Mouse (Mus musculus): ENCODE data around the gene Cdip1.

The Cdip1 gene

GRCm38 (mm10) chr16:4718753-4719518 lies 71.2 kb downstream of the Cdip1 start, which contains the start of gene Nmral1:
TSS of gene Nmral1 (minus strand) at chr16:4719356.
- peak; percentile 45 to 57 for DNase-seq (ENCODE audit: low spot score in 2 of 2)

- DNase-seq (ENCODE audit: low spot score in 2 of 2), result no peak
Observed at GRCm38 (mm10) chr16:4717866-4718265, 72.2 kb downstream of the Cdip1 start.

GRCm38 (mm10) chr16:4713861-4714710 lies 76.0 kb downstream of the Cdip1 start:
- DNase-seq (ENCODE audit: low spot score in 2 of 2), result peak; percentile 37 to 58

GRCm38 (mm10) chr16:4711173-4711572 lies 78.9 kb downstream of the Cdip1 start:
- DNase-seq (ENCODE audit: low spot score in 2 of 2), result no peak

- DNase-seq (ENCODE audit: low spot score in 2 of 2), result no peak
Observed at GRCm38 (mm10) chr16:4705541-4705940, 84.6 kb downstream of the Cdip1 start.

GRCm38 (mm10) chr16:4702646-4703045 lies 87.4 kb downstream of the Cdip1 start:
- DNase-seq (ENCODE audit: low spot score in 2 of 2), result no peak

GRCm38 (mm10) chr16:4701211-4701610 lies 88.9 kb downstream of the Cdip1 start:
- no peak for DNase-seq (ENCODE audit: low spot score in 2 of 2)
